Mouse (Mus musculus): Measurements from ENCODE around the gene Ephx4.
"Not testable (repeated sequence)": the region's sequence is repeated elsewhere in the genome, so short reads cannot be mapped to it uniquely, and the experiment has no call there.

Ephx4 gene

DNA sequence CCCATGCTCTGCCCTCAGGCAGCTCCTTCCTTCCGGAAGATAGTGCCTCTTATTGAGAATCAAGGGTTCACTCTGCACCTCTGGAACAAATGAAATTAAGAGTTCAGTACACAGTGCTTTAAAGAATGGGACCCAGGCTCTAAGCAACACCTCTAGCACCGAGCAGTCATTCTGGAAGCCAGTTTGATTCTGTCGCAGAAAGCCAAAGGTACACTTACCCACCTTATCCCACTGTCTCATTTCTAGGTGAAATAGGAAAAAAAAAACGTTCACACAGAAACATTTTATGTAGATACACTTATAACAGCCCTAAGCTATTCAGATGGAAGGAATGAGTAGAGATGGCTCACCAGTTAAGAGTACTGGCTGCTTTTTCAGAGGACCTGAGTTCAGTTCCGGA lies at the start of gene Ephx4:
Ephx4 (plus strand) TSS at position 301 of the 400 bp plus-strand sequence.
- in situ Hi-C loops (cut with MboI; ENCODE audit: low sequenced_read_pairs) = no loop called here

DNA sequence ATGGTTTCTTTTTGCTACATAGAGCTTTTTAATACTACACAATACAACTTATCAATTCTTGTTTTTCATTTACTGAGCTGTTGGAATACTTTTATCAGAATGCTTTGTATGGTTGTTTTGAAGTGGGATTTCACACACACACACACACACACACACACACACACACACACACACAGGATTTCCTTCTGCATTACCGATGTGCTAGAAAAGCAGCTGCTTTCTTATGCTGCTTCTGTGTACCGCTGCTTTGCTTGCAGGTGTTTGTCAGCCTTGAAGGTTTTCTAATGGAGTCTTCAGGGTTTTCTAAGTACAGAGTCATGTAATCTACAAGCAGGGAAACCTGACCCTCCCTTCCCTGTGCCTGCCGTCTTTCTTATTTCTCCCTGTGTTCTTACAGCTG lies 48.6 kb upstream of the Ephx4 start:
- in situ Hi-C loops (cut with MboI; ENCODE audit: low sequenced_read_pairs) = no loop called here

DNA sequence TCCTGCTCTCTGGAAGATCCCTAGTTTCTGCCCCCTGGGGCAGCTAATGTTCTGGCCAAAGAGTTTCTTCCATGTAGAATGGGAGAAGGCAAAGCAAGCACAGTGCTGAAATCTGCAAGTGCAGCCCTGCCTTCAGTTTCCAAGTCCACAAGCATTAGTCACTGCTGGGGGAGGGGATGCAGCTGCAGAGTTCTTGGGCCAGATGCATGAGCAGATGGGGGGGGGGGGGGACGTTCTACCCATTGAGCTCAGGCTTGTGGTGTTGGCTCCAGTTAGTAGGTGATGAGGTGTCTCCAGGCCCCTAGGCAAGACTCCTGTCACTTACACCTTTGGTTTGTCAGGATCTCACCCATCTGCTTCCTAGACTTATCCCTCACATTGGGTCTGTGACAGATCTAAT lies 46.7 kb upstream of the Ephx4 start:
- in situ Hi-C loops (cut with MboI; ENCODE audit: low sequenced_read_pairs) = no loop called here

- in situ Hi-C loops (cut with MboI; ENCODE audit: low sequenced_read_pairs) = no loop called here
These were observed 44.8 kb upstream of the Ephx4 start for GRCm38 (mm10) chr5:107357723-107358122.

GRCm38 (mm10) chr5:107359395-107360053 lies 43.0 kb upstream of the Ephx4 start:
- in situ Hi-C loops (cut with MboI; ENCODE audit: low sequenced_read_pairs) = no loop called here

DNA sequence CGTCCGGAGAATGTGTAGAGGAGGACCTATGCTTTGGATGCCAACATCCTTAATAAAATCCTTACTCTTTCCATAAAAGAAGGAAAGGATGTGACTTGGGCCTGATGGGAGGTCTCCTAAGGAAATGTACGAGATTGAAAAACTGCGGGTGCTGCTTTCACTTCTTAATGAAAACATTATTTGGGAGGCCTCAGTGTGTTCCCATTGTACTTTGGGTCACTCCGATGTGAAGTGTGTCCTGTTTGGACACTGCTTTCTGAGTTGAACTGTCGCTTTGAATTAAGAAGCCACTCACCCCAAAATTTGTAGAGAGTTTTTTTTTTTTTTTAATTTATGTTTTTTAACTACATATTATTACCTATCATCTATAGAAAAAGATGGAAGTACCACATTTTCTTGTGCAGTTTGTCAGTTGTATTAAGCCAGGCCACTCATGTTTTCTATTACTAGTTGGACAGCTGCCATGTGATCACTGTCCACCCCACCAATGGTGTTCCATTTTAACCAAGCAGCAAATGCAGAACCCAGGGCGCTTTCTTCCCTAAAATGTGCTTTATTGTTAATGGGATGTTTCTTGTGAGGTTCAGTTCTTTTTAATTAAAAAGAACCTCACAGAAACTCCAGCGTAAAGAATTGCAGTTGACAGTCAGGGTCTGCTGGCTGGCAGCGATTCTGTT lies 42.3 kb upstream of the Ephx4 start:
- in situ Hi-C loops (cut with MboI; ENCODE audit: low sequenced_read_pairs) = no loop called here

GRCm38 (mm10) chr5:107370040-107370439 lies 32.5 kb upstream of the Ephx4 start:
- in situ Hi-C loops (cut with MboI; ENCODE audit: low sequenced_read_pairs) = no loop called here

DNA sequence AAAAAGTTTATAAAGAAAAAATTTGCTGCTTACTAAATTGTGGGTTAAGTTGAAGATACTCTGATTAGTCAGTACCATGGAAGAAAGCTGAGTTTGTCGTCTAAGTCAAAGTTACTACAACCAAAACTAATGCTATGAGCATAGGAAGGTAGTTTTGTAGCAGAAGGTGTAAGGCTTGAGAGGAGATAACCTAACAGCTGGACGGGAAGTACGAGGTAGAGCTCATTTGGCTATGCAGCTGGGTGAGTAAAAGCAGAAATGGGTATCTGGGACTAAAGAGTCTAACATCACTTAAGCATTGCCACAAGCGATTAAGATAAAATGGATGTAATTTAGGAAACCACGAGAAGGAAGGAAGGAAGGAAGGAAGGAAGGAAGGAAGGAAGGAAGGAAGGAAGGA lies 31.2 kb upstream of the Ephx4 start:
- in situ Hi-C loops (cut with MboI; ENCODE audit: low sequenced_read_pairs) = no loop called here

DNA sequence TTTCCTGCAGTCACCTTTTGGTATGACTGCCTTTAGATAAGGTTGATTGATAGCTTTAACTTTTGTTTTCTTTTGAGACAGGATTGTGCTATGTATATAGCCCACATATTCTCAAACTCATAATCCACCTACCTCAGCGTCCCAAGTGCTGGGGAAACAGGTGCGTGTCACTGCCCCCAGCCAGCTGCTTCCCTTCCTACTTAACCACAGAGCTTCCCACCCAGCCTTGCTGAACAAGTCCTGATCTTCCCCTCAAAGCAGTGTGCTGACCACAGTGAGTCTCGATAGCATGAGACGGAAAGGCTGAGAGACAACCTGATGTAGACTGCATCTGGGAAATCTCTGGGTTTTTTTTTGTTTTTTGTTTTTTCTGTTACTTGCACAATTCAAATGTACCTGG lies 29.3 kb upstream of the Ephx4 start:
- in situ Hi-C loops (cut with MboI; ENCODE audit: low sequenced_read_pairs) = no loop called here

GRCm38 (mm10) chr5:107386448-107386847 lies 16.1 kb upstream of the Ephx4 start:
- in situ Hi-C loops (cut with MboI; ENCODE audit: low sequenced_read_pairs) = not testable (repeated sequence)

GRCm38 (mm10) chr5:107387788-107388187 lies 14.7 kb upstream of the Ephx4 start:
- in situ Hi-C loops (cut with MboI; ENCODE audit: low sequenced_read_pairs) = no loop called here

- in situ Hi-C loops (cut with MboI; ENCODE audit: low sequenced_read_pairs) = no loop called here
These were observed 13.2 kb upstream of the Ephx4 start for GRCm38 (mm10) chr5:107389373-107389772.

DNA sequence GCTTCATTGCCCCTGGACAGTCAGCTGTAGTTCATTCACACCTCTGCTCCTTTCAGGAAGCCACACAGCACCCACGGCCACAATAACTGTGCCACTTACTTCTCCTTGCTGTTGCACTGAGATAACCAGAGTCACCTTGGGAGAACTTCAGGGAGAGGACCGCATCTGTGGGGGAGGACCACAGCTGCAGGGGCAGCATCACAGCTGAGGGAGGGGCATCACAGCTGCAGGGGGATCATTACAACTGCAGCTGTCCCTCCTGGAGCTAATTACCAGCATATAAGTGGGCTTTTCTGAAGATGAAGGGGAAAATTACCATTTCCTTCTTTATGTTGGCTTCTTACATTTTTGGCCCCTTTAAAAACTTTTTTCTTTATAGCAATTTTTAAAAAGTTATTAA lies 8.1 kb upstream of the Ephx4 start:
- in situ Hi-C loops (cut with MboI; ENCODE audit: low sequenced_read_pairs) = no loop called here

DNA sequence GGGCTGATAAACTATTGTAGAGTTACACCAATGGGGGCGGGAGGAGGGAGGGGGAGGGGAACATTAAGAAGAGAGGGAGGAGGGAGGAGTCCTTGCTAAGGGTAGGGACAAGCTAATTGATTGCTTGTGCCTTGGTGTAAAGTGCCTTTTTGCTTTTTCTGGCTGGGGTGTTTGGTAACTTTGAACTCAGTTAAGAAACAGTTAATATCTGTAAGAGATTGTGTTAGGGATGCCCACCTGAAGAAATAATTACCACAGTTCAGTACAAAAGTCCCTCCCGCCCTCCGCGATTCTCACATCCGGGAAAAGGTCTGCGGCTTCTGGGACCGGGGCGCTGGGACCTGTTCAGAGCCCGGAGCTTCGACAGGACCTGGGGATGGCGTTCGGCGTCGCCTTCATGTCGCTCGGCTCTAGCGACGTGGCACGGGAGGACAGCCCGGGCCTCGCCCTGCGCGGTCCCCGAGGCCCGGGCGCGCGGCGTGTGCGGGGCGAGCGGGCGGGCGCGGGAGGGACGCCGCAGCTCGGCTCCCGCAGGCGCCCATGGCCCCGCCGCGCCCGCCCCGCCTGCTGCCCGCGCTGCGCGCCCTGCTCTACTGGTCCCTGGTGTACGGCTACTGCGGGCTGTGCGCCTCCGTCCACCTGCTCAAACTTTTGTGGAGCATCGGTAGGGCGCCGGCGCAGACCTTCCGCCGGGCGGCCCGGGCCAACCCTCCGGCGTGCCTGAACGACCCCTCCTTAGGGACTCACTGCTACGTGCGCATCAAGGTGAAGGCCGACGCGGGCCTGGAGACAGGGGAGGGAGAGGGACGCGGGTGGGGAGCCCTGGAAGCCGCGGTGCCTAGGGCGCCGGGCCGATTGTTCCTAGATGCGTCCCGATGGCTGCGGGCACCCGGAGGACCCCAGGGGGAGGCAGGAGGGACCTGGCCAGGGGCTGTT lies 743 bp downstream of the Ephx4 start:
- in situ Hi-C loops (cut with MboI; ENCODE audit: low sequenced_read_pairs) = no loop called here

DNA sequence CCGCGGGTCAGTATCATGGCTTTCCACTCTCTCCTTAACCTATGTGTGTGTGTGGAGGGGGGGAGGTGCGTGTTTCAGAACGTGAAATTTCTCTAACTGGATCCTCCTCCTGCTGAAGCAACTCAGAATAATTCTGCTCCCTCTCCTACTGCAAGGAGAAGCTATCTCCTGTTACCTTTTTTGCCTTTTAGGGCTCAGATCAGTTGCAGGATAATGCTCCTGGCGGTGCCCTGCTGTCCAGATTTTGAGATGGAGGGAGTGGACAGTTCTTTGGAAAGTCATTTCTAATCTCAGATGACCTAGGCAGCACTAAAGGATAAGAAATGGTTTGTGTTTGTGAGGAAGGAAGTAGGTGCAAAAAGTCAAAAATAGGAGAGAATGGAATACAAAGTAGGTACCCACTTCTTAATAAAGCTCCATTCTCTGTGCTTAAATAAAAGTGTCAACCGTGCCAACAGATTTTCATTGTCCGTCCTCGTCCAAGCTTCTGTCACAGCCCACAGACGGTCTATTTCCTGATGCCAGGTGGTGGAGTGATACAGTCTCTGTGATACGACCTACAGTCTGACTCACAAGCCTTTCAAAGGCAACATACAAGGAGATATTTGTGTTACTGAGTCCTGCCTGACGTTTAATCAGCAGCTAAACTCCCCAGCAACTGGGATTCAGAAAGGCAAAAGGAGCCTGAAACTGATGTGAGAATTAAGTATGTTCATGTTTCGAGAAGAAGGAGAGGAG lies 1.6 kb downstream of the Ephx4 start:
- in situ Hi-C loops (cut with MboI; ENCODE audit: low sequenced_read_pairs) = no loop called here

DNA sequence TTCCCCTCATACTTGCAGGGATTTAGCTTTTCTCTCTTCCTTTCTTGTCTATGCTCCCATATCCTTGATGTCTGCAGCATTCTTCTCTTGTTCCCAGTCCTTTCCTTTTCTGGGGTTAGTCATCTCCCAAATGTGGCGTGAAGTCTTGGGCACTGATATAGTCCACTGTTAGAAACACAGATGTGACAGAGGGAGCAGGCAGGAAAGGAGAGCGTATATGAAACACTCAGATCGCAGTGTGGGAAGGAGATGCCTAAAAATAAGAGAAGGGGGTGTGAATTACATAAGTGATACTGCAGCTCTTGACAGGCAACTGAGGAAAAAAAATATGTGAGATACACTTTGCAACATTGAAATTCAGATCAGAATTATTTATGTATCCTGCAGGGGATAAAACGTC lies 2.8 kb downstream of the Ephx4 start:
- in situ Hi-C loops (cut with MboI; ENCODE audit: low sequenced_read_pairs) = no loop called here

- in situ Hi-C loops (cut with MboI; ENCODE audit: low sequenced_read_pairs) = no loop called here
These were observed 7.8 kb downstream of the Ephx4 start for GRCm38 (mm10) chr5:107410305-107410704.

DNA sequence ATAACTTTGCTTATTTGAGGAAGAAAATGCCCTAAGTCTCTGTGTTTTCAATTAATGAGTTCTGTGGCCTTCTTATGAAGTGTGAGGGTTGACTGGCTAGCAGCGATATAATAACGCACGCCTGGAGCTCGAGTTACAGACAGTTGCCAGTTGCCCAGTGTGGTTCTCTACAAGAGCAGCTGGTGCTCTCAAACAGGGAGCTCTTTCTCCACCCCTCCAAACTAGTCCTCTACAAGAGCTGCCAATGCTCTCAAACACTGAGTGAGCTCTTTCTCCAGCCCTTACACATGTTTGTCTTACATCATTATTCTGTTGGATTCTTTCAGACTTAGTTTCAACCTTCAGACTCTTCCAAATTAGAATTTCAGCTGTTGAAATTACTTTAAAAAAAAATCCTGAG lies 8.8 kb downstream of the Ephx4 start:
- in situ Hi-C loops (cut with MboI; ENCODE audit: low sequenced_read_pairs) = no loop called here

DNA sequence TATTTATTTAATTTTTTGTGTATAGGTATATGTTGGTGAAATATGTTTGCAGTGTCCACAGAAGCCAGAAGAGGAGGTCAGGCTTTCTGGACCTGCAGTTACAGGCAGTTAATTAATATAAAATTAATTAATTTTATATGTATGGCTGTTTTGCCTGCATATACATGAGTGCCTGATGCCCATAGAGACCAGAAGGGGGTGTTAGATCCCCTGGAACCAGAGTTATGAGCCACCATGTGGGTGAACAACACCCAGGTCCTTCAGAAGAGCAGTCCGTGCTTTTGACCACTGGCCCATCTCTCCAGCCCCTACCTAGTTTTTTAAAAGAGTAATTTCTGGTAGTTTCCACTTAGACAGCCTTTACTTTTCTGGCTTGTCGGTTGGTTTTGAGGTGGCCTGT lies 9.7 kb downstream of the Ephx4 start:
- in situ Hi-C loops (cut with MboI; ENCODE audit: low sequenced_read_pairs) = no loop called here

GRCm38 (mm10) chr5:107415098-107415497 lies 12.6 kb downstream of the Ephx4 start:
- in situ Hi-C loops (cut with MboI; ENCODE audit: low sequenced_read_pairs) = no loop called here

DNA sequence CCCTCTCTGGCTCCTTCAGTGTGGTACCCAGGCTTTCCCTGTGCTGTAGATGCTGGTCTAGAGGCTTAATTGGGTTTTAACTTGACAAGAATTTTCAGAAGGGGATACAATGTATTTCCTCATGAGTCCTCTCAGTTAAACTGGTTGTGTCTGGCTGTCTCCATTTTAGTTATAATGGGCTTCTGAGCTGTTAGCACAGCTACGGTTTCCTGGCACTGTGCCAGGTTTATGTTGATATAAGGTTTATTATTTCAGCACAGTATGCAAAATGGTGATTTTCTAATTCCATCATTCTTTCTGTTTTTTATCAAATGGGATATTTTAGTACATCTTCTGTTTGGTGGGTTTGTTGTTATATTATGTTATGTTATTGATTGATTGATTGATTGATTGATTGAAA lies 19.1 kb downstream of the Ephx4 start:
- in situ Hi-C loops (cut with MboI; ENCODE audit: low sequenced_read_pairs) = no loop called here
